Comparison of ENCODE assay signal across 14 mouse cellular contexts in the genomic region with DNA sequence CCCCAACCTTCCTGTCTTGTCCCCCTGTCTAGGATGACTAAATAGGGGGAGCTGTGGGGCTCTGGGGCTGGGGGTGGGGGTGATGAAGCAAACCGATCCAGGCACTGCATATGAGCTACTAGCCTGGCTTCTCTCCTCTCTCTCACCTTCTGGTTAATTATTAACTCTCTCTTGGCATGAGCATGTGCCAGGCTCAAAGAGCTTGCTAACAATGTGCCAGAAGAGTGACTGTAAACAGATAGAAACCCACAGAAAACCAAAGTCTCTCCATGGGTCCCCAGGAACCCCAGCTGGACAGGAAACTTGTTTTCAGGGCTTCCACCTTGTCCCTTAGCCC. TPM values are rescaled to one million over a fixed set of nuclear protein-coding genes. Genes with fewer than 3 reads are reported as not detected.
DNase-seq lines count a peak whose midpoint lies in the region; ATAC-seq and TF ChIP-seq lines count a peak whose summit lies in the region.
"Had no signal": no experiment of that assay in that cellular context is flagged by ENCODE, and none has a peak within 500 bp of the region (broad histone marks: within the 10 kb centered on the region; RNA-seq: fewer than 3 reads in every experiment).

No protein-coding gene starts in this region.

- ATAC-seq in Patski, result peak; percentile 33
- peak; percentile 41; the same call in 1 of the 2 replicates for ATAC-seq in kidney, embryonic 14.5 days (ENCODE audit: low FRiP score, low TSS enrichment)
- peak; percentile 40; the same call in 1 of the 2 replicates for ATAC-seq in lung, embryonic 14.5 days (ENCODE audit: insufficient read depth)
- ATAC-seq: forebrain, embryonic 14.5 days had no signal

- POLR2A ChIA-PET in Patski (lab: Charles Lee), result interaction anchor here (0.9 to 25.8 kb wide), 9 partner anchors 12 to 98 kb away, joined by 3 to 312 read pairs (median 6); no protein-coding TSS in a partner anchor

- H3K4me3 ChIP-seq in kidney, embryonic 14.5 days (ENCODE audit: low read length), result no peak overlapping the region
- H3K4me3 ChIP-seq in lung, embryonic 14.5 days (ENCODE audit: low read depth, low read length), result no peak overlapping the region
- no peak overlapping the region for H3K4me3 ChIP-seq in cerebellum, adult 2 months (replicated peaks; ENCODE audit: insufficient read depth, low read depth, low read length)
- no peak overlapping the region for H3K4me3 ChIP-seq in midbrain, embryonic 10.5 days
- H3K4me3 ChIP-seq: limb, embryonic 12.5 days; neural tube, embryonic 15.5 days had no signal

- in situ Hi-C loops in Patski (cut with MboI; ENCODE audit: low pct_unique_long_range_greater_than_20kb), result loop anchor here (5.0 kb wide), 1 partner anchor 43 kb away; no protein-coding TSS in a partner anchor

- 36% methylated on average over 1 of the region's 1 CpGs for WGBS in kidney, embryonic 14.5 days
- WGBS in lung, embryonic 14.5 days, result 45% methylated on average over 1 of the region's 1 CpGs
- WGBS in cerebellum, adult 2 months, result 23% methylated on average over 1 of the region's 1 CpGs
- 89% methylated on average over 1 of the region's 1 CpGs for WGBS in midbrain, embryonic 10.5 days

- DNase-seq in Muller cell, postnatal 12 days (ENCODE audit: inconsistent ontology term), result peak; percentile 69
- no peak for DNase-seq in Patski (ENCODE audit: low read depth, low spot score)
- peak; percentile 67 for DNase-seq in lung, embryonic 14.5 days
- DNase-seq in gastrocnemius, adult 8-10 months (ENCODE audit: low spot score in 2 of 2), result no peak
- DNase-seq in cerebellum, adult 2 months, result no peak
- DNase-seq in midbrain, embryonic 10.5 days (ENCODE audit: low spot score), result no peak
- no peak for DNase-seq in gastrocnemius, adult 18-20 months (ENCODE audit: low spot score)
- DNase-seq: gastrocnemius, postnatal 36 days; heart, postnatal 36 days; thymus, adult 18-20 months had no signal

- no peaks in the 10 kb centered on the region for H3K27me3 ChIP-seq in Patski
- H3K27me3 ChIP-seq in kidney, embryonic 14.5 days (ENCODE audit: control insufficient read depth, insufficient read depth, low read length), result no peaks in the 10 kb centered on the region
- no peaks in the 10 kb centered on the region for H3K27me3 ChIP-seq in lung, embryonic 14.5 days (ENCODE audit: insufficient read depth, low read length)
- H3K27me3 ChIP-seq in cerebellum, adult 2 months (ENCODE audit: control insufficient read depth, insufficient read depth, low read length), result no peaks in the 10 kb centered on the region
- H3K27me3 ChIP-seq in midbrain, embryonic 10.5 days (ENCODE audit: low read depth, poor library complexity, severe bottlenecking), result no peaks in the 10 kb centered on the region
- H3K27me3 ChIP-seq: limb, embryonic 12.5 days; neural tube, embryonic 15.5 days had no signal

- H3K36me3 ChIP-seq in kidney, embryonic 14.5 days (ENCODE audit: control insufficient read depth, insufficient read depth, low read length), result peaks cover 43% of the 10 kb centered on the region
- H3K36me3 ChIP-seq in lung, embryonic 14.5 days (ENCODE audit: insufficient read depth), result peaks cover 44% of the 10 kb centered on the region
- H3K36me3 ChIP-seq in midbrain, embryonic 10.5 days, result peaks cover 49% of the 10 kb centered on the region

- TF ChIP-seq CTCF in Patski (IDR thresholded peaks at IDR 0.05), result no peak
- no peak for TF ChIP-seq CTCF in lung, embryonic 14.5 days (IDR thresholded peaks at IDR 0.05; ENCODE audit: low read depth)
- TF ChIP-seq CTCF in cerebellum, adult 2 months (IDR thresholded peaks at IDR 0.05; ENCODE audit: borderline replicate concordance, insufficient read depth, low read depth, low read length), result no peak

- peak overlapping the region; percentile 83; the same call in 1 of the 2 replicates for H3K27ac ChIP-seq in kidney, embryonic 14.5 days (ENCODE audit: low read depth, low read length)
- H3K27ac ChIP-seq in lung, embryonic 14.5 days (ENCODE audit: low read depth), result peak overlapping the region; percentile 87
- H3K27ac ChIP-seq in cerebellum, adult 2 months (ENCODE audit: insufficient read depth, low read length), result no peak overlapping the region
- no peak overlapping the region for H3K27ac ChIP-seq in midbrain, embryonic 10.5 days (replicated peaks)
- H3K27ac ChIP-seq: limb, embryonic 12.5 days; neural tube, embryonic 15.5 days had no signal

- no peak overlapping the region for H3K9ac ChIP-seq in kidney, embryonic 14.5 days (ENCODE audit: low read depth, low read length)
- H3K9ac ChIP-seq in lung, embryonic 14.5 days, result no peak overlapping the region
- H3K9ac ChIP-seq: limb, embryonic 12.5 days; neural tube, embryonic 15.5 days had no signal

- H3K9me3 ChIP-seq in kidney, embryonic 14.5 days (ENCODE audit: control insufficient read depth, low read length), result no peaks in the 10 kb centered on the region
- H3K9me3 ChIP-seq in lung, embryonic 14.5 days (ENCODE audit: low read depth, low read length), result no peaks in the 10 kb centered on the region
- no peaks in the 10 kb centered on the region for H3K9me3 ChIP-seq in midbrain, embryonic 10.5 days (replicated peaks)
- H3K9me3 ChIP-seq: limb, embryonic 12.5 days; neural tube, embryonic 15.5 days had no signal

- no peak for TF ChIP-seq POLR2A in cerebellum, adult 2 months (IDR thresholded peaks at IDR 0.05; ENCODE audit: borderline replicate concordance, insufficient read depth, low read length)

- H3K4me1 ChIP-seq in kidney, embryonic 14.5 days (ENCODE audit: control insufficient read depth, insufficient read depth, low read length), result 0 out of 2 replicates have a peak, but pooled peaks cover 5% of the 10 kb centered on the region
- peaks cover 10% of the 10 kb centered on the region; the same call in 1 of the 2 replicates for H3K4me1 ChIP-seq in lung, embryonic 14.5 days (ENCODE audit: insufficient read depth)
- no peaks in the 10 kb centered on the region for H3K4me1 ChIP-seq in cerebellum, adult 2 months (ENCODE audit: control insufficient read depth, insufficient read depth, low read length)
- H3K4me1 ChIP-seq in midbrain, embryonic 10.5 days, result peaks cover 21% of the 10 kb centered on the region

- no peak overlapping the region for H3K4me2 ChIP-seq in kidney, embryonic 14.5 days (replicated peaks; ENCODE audit: low read depth, low read length)
- H3K4me2 ChIP-seq in lung, embryonic 14.5 days, result no peak overlapping the region
- H3K4me2 ChIP-seq: limb, embryonic 12.5 days; neural tube, embryonic 15.5 days had no signal

- CTCF ChIA-PET in Patski (lab: Charles Lee), result interaction anchor here (0.8 to 4.9 kb wide), 7 partner anchors 10 to 133 kb away, joined by 3 to 26 read pairs (median 3); no protein-coding TSS in a partner anchor

RNA-seq across cellular contexts. Expression of gene Amotl2, which starts 18.2 kb away (rescaled TPM):
- 306 TPM for polyA plus RNA-seq in Patski (2021)
- polyA plus RNA-seq in kidney, embryonic 14.5 days (2014; fragmentation: Nextera tagmentation; extraction: Ambion mirVana), result 20.8 and 30.1 TPM in 2 replicates
- polyA plus RNA-seq in lung, embryonic 14.5 days (2014; fragmentation: Nextera tagmentation; extraction: Ambion mirVana), result 40.3 and 49.4 TPM in 2 replicates
- 10 to 100 TPM; 12.7 to 17.4 (median 15.0) TPM for total RNA-seq in gastrocnemius, adult 8-10 months (2022)
- 23.1 and 24.4 TPM in 2 replicates for polyA plus RNA-seq in cerebellum, adult 2 months (2012; rRNA removed)
- 60.3 and 71.1 TPM in 2 replicates for polyA plus RNA-seq in midbrain, embryonic 10.5 days (2016; fragmentation: Nextera tagmentation; extraction: Ambion mirVana)
- 10 to 100 TPM; 16.8 to 18.2 TPM for total RNA-seq in gastrocnemius, adult 18-20 months (2021)

Comparison
In these comparisons a context has a peak if more than half of its experiments do, and no peak if none do; other contexts are left out.
1. DNase-seq: peak in Muller cell, postnatal 12 days (single experiment) and lung, embryonic 14.5 days (single experiment); none in Patski (single experiment), gastrocnemius, adult 8-10 months (0 of 2), cerebellum, adult 2 months (0 of 2), midbrain, embryonic 10.5 days (single experiment) and gastrocnemius, adult 18-20 months (single experiment).
2. H3K27ac ChIP-seq: peak in kidney, embryonic 14.5 days (single experiment) and lung, embryonic 14.5 days (single experiment); none in cerebellum, adult 2 months (single experiment) and midbrain, embryonic 10.5 days (single experiment).
3. Peak in every context shown above with its lines, with median percentiles within 50 percentile points of each other: ATAC-seq.